Mouse (Mus musculus): Measurements from ENCODE around the gene Tmem8. TPM values are rescaled to one million over a fixed set of nuclear protein-coding genes. Genes with fewer than 3 reads are reported as not detected.
"Not testable (repeated sequence)": the region's sequence is repeated elsewhere in the genome, so short reads cannot be mapped to it uniquely, and the experiment has no call there.

Tmem8 gene
- total and polyA plus RNA-seq, 2 experiments from 2014 or later, result 3.5 to 9.0 TPM

DNA sequence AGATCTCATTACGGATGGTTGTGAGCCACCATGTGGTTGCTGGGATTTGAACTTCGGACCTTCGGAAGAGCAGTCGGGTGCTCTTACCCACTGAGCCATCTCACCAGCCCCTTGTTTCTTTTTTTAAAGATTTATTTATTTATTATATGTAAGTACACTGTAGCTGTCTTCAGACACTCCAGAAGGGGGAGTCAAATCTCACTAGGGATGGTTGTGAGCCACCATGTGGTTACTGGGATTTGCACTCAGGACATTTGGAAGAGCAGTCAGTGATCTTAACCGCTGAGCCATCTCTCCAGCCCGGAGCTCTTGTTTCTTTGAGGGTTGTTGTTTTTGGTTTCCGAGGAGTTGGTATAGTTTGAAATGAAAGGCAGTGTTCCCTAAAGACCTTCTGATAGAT lies 1.4 kb downstream of the Tmem8 start:
- H3K9ac ChIP-seq (replicated peaks; ENCODE audit: low read length, poor library complexity, severe bottlenecking); H3K4me3 ChIP-seq (ENCODE audit: low read depth, low read length); ATAC-seq (ENCODE audit: low FRiP score); H3K36me3 ChIP-seq (ENCODE audit: insufficient read depth, low read length); H3K4me2 ChIP-seq (ENCODE audit: low read depth, low read length, poor library complexity, severe bottlenecking); H3K27ac ChIP-seq (ENCODE audit: low read depth, low read length); H3K9me3 ChIP-seq (ENCODE audit: low read length); H3K4me1 ChIP-seq (ENCODE audit: insufficient read depth, low read length); DNase-seq (ENCODE audit: low spot score): not testable (repeated sequence)
- WGBS, result 63% methylated on average over 7 of the region's 7 CpGs
- H3K27me3 ChIP-seq (ENCODE audit: insufficient read depth, low read length), result peaks cover 34% of the 10 kb centered on the region; the same call in 1 of the 2 replicates
- 0 out of 2 replicates have a peak, but pooled peaks have one; percentile 2 for TF ChIP-seq CTCF (IDR thresholded peaks at IDR 0.05)

DNA sequence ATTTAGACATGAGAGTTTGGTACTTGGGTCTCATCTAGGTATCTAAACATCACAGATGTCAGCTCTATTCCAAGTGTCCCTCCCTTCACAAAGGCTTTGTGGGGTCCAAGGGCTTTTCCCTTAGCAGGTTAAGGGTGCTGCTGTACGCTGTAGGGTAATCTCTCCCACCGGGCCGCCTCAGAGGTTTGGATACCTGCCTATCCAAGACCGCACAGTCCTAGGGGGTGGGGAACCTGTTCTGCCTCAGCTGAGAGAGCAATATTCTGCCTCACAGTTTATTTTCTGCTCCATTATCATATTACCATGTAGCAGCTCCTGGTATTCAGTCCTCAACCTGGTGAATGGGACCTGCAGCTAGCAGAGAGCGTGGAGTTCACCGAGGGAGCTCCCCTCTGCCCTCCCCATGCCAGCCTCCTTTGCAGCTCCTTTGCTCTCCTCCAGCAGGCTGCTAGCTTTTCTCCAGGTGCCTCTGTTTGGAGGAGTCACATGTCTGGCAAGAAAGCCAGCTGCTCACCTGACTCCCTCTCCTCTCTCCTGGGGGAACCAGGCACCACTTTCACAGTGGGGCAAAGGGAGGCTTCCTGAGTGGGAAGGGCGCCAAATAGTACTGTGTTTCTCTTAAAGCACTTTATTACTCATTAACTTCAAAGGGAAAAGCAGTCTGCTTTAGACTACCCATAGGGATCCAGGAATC lies 2.3 kb downstream of the Tmem8 start:
- H3K4me3 ChIP-seq (ENCODE audit: low read depth, low read length), result no peak overlapping the region
- 85% methylated on average over 7 of the region's 7 CpGs for WGBS
- H3K27me3 ChIP-seq (ENCODE audit: insufficient read depth, low read length), result peaks cover 34% of the 10 kb centered on the region; the same call in 1 of the 2 replicates
- 0 out of 2 replicates have a peak, but pooled peaks cover 3% of the 10 kb centered on the region for H3K4me1 ChIP-seq (ENCODE audit: insufficient read depth, low read length)
- no peak for DNase-seq (ENCODE audit: low spot score)
- H3K36me3 ChIP-seq (ENCODE audit: insufficient read depth, low read length), result no peaks in the 10 kb centered on the region
- H3K9ac ChIP-seq (replicated peaks; ENCODE audit: low read length, poor library complexity, severe bottlenecking), result no peak overlapping the region
- H3K27ac ChIP-seq (ENCODE audit: low read depth, low read length), result no peak overlapping the region
- no peak for TF ChIP-seq CTCF (IDR thresholded peaks at IDR 0.05)
- no peaks in the 10 kb centered on the region for H3K9me3 ChIP-seq (ENCODE audit: low read length)
- H3K4me2 ChIP-seq (ENCODE audit: low read depth, low read length, poor library complexity, severe bottlenecking), result no peak overlapping the region
- no peak for ATAC-seq (ENCODE audit: low FRiP score)

DNA sequence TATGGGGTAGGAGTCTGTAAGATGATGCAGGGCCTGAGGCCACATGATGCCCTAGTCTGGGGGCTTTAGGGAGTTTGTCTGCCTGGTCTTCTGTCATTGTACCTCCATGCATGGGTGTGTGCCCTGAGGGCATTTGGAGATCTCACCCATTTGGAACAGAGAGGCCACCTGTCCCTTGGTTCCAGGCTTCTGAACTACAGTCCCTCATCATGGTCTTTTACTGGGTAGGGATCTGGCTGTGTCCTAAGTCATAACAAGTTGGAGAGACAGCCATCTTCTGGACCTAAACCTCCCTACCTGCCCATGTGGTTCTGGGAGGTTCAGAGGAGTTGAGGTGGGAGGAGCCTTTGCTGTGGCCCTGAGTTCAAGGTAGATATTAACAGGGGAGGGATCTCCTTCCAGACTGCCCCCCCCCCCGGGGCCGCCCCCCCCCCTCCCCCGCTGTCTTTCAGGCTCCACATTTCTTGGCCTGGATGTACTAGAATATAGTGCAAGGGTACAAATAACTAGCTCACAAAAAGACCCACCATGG lies 2.9 kb downstream of the Tmem8 start:
- Histone ChIP-seq H3K9me3 (ENCODE audit: low read length) (no peaks in the 10 kb centered on the region), H3K27ac (ENCODE audit: low read depth, low read length) (no peak overlapping the region), H3K4me2 (ENCODE audit: low read depth, low read length, poor library complexity, severe bottlenecking) (no peak overlapping the region), H3K9ac (replicated peaks; ENCODE audit: low read length, poor library complexity, severe bottlenecking) (no peak overlapping the region), H3K4me3 (ENCODE audit: low read depth, low read length) (no peak overlapping the region), H3K36me3 (ENCODE audit: insufficient read depth, low read length) (no peaks in the 10 kb centered on the region), H3K4me1 (ENCODE audit: insufficient read depth, low read length) (0 out of 2 replicates have a peak, but pooled peaks cover 3% of the 10 kb centered on the region), H3K27me3 (ENCODE audit: insufficient read depth, low read length) (peaks cover 29% of the 10 kb centered on the region; the same call in 1 of the 2 replicates)
- TF ChIP-seq CTCF (IDR thresholded peaks at IDR 0.05), result no peak
- WGBS, result 39% methylated on average over 3 of the region's 3 CpGs
- no peak for DNase-seq (ENCODE audit: low spot score)
- ATAC-seq (ENCODE audit: low FRiP score), result no peak

DNA sequence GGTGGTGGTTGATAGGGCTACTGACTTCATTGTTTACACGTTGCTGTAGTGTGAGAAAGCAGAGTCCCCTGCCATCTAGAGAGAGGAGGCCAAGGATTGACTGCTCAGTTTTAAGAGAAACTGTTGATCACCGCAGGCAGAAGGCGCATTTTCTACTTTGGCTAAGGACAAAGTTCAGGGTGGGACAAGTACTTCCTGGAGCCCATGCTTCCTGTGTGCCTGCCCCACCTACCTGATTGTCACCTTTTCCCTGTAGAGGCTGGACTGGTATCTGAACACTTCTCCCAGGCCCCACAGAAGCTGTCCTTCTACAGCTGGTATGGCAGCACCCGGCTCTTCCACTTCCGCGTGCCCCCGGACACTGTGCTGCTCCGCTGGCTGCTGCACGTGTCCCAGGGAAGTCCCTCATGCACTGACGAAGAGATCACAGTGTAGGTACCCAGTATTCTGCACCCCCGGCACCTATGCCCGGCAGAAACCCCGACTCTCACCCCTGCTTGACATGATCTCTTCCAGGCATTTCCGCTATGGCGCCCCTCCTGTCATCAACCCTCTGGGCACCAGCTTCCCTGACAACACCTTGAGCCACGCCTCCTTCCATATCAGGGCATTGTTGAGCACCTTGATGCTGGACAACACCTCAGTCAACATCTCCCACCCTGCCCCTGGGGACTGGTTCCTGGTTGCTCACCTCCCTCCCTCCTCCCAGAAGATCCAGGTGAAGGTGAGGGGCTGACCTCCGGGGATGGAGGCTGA lies 3.6 kb downstream of the Tmem8 start:
- Histone ChIP-seq H3K27me3 (ENCODE audit: insufficient read depth, low read length) (peaks cover 29% of the 10 kb centered on the region; the same call in 1 of the 2 replicates), H3K9ac (replicated peaks; ENCODE audit: low read length, poor library complexity, severe bottlenecking) (no peak overlapping the region), H3K4me1 (ENCODE audit: insufficient read depth, low read length) (0 out of 2 replicates have a peak, but pooled peaks cover 3% of the 10 kb centered on the region), H3K4me3 (ENCODE audit: low read depth, low read length) (no peak overlapping the region), H3K9me3 (ENCODE audit: low read length) (no peaks in the 10 kb centered on the region), H3K36me3 (ENCODE audit: insufficient read depth, low read length) (no peaks in the 10 kb centered on the region), H3K4me2 (ENCODE audit: low read depth, low read length, poor library complexity, severe bottlenecking) (no peak overlapping the region), H3K27ac (ENCODE audit: low read depth, low read length) (no peak overlapping the region)
- no peak for TF ChIP-seq CTCF (IDR thresholded peaks at IDR 0.05)
- no peak for ATAC-seq (ENCODE audit: low FRiP score)
- no peak for DNase-seq (ENCODE audit: low spot score)
- WGBS, result 88% methylated on average over 17 of the region's 17 CpGs

DNA sequence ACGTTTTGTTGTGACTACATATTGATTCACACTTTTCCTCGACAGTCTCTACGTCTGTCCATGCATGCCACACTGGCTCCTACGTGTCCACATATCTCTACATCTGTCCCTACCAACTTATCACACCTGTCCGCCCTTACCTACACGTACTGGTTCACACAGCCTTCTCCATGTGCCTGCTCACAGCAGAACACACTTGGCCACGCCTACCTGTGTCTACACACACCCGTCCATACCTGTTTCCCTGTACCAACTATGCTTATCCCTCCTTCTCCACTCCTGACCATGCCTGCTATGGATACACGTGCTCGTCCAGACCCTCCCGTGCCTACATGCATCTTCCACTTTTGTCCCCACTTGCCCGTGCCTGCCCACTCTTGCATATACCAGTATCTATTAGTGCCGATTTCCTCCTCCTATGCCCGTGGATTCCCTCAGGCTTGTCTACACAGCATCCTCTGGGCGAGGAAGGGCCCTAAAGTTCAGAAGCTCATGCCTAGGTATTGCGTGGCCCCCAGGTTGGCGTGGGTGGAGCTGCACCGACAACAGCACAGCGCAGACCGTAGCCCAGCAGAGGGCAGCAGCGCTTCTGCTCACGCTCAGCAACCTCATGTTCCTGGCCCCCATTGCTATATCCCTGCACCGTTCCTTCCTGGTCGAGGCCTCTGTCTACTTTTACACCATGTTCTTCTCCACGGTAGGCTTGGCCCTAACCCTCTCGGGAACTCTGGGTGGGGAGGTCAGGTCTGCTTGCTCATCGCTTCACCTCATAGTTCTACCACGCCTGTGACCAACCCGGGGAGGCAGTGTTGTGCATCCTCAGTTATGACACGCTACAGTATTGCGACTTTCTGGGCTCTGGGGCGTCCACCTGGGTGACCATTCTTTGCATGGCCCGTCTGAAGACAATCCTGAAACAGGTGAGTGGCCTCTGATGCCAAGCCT lies 6.9 kb downstream of the Tmem8 start:
- peak; percentile 56 for DNase-seq (ENCODE audit: low spot score)
- Histone ChIP-seq H3K4me2 (ENCODE audit: low read depth, low read length, poor library complexity, severe bottlenecking) (no peak overlapping the region), H3K27ac (ENCODE audit: low read depth, low read length) (no peak overlapping the region), H3K4me3 (ENCODE audit: low read depth, low read length) (no peak overlapping the region), H3K9me3 (ENCODE audit: low read length) (no peaks in the 10 kb centered on the region), H3K36me3 (ENCODE audit: insufficient read depth, low read length) (no peaks in the 10 kb centered on the region), H3K4me1 (ENCODE audit: insufficient read depth, low read length) (peaks cover 10% of the 10 kb centered on the region; the same call in 1 of the 2 replicates), H3K27me3 (ENCODE audit: insufficient read depth, low read length) (peaks cover 29% of the 10 kb centered on the region; the same call in 1 of the 2 replicates), H3K9ac (replicated peaks; ENCODE audit: low read length, poor library complexity, severe bottlenecking) (no peak overlapping the region)
- ATAC-seq (ENCODE audit: low FRiP score), result no peak
- WGBS, result 50% methylated on average over 33 of the region's 33 CpGs
- TF ChIP-seq CTCF (IDR thresholded peaks at IDR 0.05), result peak; percentile 77
